Mouse (Mus musculus) urinary bladder, postnatal 10 days (tissue): ENCODE data around the gene Cmss1.

Source experiments
- DNase-seq: peaks from one replicate; pipeline ENCODE4 v3.0.0; 2022; ENCODE audit warnings: low spot score

The Cmss1 gene

DNA sequence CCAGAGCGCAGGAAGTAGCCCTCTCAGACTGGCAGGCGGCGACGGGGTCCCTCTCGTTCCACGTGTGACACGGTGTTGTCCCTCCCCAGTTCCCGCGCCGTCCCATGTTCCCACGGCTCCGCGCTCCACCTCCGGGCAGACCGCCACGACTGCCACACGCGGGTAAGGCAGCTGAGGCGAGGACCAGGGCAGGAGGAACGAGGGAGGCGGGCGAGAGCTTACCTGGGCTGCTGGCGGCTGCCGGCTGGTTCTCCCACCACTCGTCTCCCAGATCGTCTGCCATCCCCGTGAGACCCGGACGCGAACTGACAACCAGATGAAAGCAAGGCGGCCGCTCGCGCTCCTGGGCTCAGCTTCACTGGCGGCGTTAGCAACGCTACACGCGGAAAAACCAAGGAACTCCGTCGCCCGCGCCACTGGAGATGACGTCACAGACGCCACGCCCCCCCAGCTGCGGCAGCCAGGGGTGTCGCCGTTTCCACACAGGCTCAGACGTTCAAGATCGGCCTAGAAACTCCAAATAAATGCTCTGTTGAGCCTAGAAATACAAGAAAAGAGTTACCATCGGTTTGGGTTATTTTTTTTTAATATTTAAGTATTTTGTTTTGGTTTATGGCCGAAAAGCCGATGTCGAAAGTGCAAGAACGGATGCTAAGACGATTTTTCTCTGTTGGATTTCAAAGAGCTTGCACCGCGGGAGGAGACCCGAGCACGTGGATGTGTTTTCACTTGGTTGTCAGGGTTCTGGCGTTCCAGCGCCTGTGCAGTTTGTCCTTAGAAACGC, at the start of gene Cmss1:
Gene Cmss1, minus strand, starts transcription at position 421 of the 784 bp plus-strand sequence.
- peak; percentile 54 for DNase-seq

DNA sequence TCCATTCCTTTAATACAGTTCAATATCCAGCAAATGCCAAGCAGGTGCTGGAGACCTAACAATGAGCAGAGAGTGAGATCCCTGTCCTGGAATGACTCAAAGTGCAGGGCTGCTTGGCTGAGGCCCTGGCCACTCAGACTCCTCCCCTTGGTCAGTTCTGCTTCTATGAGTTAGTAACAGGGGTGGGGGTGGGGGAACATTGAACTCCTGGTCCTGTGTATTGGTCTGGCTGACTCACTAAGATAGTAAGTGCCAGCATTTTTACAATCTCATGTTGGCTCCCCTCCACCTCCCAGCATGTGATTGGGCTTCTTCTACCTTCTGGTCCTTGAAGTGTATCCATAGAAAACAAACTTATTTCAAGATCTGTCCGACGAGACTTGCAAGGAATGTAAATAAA, 43.2 kb upstream of the Cmss1 start:
- DNase-seq = no peak

DNA sequence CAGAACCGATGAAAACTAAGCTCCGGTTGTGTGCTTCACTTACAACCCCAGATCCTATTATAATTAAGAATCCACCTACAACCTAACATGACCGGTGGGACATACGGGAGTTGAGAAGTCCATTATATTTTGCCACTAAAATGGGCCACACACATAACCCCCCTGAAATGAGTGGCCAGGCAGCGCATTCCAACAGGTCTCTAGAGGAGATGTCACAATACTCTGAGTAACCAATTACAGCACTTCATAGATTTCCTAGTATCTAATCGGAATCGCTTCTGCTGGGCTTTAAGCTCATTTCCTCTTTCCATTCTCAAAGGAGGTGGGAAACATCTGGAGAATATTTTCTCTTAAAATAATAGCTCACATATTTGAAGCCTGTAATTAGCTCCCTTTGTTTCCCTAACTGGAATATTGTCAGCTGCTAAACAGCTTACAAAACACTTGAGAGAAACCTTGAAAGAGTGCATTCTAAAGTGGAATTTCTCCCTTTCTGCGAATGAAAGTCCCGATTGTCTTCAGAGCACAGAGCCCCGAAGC, 34.8 kb upstream of the Cmss1 start:
- no peak for DNase-seq

DNA sequence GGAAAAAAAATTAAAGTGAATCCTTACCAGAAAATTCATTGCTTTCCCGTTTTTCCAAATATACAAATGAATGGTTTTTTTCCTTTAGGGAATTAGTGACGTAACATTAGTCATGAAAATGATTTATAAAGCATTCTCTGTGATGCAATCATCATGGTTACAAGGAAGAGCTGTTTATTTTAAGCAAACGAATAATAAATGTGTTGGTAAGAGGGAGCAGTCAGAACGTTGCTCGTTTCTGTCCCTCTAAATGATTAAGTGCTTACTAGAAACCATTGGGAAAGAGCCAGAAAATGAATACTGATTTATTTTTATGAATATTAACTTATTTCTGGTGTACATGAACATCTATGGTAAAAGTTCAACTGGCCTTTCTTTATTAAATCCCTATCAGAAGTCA, 28.1 kb upstream of the Cmss1 start:
- DNase-seq = no peak

DNA sequence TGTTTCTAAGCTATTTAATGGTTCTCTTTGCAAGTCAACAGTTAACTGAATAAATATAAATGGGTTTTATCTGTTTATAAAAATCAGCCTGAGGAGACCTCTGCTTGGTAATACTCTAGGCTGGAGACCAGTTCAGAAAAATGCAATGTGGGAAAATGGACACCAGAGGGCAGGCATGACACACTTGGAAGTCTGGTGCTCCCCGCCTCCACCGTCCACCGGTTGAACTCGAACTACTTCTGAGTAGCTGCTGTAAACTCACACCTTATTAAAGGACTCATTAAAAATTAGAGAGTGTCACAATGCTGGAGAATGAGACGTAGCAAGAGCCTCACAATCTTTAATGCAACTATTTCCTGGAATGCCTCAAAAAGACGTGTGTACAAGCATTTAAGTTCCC, 27.5 kb upstream of the Cmss1 start:
- peak; percentile 33 for DNase-seq

DNA sequence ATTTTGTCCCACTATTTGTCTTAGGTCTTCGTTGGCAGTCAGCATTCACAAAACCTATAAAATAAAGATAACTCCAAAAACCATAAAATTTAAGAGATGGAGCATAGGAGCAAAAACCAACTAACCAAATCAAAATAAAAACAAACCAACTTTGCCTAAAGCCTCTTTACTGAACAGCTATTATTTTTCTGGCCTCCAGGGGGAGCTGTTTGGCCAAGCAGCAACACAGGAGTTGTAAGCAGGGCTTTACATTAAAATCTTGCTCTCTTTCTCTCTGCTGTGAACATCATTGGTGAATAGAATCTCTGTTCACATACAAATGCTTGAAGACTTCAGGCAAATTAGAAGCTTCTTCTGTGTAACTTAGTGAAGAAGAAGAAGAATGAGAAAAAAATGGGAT, 5.1 kb upstream of the Cmss1 start:
- no peak for DNase-seq

DNA sequence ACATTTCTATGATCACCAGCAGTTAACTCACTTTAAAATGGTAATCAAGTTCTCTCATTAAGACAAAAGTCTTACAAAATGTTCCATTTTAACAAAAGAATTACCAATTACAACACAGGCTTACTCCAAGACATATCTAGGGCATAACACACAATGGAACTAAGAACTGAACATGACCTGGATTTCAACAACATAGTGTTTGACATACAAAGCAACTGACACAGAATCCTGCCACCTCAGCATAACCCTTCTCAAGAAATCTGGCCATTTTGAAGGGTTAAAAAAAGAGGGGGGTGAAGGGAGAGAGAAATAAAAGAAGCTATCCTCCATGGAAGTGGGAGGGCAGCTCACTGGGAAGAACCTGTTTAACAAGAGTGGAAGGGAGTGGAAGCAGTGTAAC, 5.6 kb downstream of the Cmss1 start:
- DNase-seq = no peak

DNA sequence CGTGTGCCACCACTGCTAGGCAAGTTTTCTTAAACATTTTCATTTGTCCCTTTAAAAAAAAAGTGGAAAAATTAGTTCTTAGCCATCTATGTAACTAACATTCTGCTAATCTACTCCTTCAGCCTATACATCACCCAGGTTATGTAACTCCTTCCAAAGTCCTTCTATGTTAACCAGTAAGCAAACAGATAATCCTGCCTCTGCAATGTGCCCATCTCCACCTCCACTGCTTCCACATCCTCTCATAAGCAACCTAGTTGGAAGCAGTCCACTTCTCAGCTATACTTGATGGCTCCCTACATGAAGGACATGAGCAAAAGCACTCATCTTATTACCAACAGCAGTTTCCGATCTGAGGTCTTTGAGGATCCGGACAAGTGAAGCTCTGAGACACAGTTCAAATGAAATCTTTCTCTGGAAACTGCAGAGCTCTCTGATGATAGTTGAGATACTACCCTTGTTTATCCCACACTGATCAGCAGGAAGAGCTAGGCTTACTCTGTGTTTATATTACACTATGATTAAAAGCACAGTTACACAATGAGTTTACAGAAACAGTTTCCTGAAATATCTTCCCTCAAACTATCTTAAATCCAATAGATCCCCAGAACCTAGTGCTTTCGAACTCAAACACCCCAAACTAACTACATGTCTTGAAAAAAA, 9.2 kb downstream of the Cmss1 start:
- no peak for DNase-seq

DNA sequence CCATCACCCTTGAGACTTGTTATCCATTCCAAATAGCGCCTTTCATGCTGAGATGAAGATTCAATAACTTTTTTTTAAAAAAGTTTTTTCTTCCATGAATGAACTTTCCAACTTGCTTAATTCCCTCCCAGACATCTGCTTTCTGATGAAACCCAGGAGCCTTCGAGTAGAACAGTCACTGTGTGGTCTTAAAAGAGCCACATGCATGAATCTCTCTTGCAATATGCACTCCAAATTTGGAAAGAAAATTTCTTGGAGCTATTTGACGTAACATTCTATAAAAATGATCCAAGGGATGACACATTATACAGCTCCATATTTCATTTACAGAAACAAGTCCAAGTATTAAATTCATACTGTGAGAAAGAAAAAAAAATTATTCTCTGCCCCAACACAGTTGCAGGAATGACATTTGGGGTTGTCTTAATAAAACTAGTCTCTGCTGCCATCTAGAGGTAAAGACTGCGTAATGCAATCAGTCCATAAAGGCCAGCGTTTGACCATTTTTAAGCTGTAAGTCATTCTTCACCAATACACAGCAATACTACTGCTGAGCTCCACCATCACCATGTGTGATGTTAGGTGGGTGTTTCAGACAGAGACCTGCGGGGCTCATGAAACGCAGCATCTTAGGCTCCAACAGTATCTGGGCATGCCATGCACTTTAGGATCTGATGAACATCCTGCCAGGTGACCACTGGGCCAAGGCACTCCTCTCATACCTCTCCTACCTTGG, 13.1 kb downstream of the Cmss1 start:
- DNase-seq = no peak

DNA sequence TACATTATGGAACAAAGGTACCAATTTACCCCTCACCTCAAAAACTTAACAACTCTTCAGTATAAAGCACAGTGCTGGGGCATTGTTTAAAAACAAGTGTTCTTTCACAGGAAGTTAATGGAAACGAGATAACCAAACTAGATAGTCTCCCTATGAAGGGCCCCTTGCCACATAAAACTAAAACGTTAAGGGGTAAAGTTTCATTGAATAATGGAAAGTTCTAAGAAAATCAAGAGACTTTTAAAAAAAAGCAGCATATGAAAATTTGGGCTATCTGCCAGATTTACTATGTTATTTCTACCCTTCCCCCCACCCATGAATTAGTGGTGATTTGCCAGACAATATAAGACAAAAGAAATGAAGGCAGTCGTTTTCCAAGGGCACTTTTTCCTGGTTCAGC, 21.5 kb downstream of the Cmss1 start:
- DNase-seq = no peak

DNA sequence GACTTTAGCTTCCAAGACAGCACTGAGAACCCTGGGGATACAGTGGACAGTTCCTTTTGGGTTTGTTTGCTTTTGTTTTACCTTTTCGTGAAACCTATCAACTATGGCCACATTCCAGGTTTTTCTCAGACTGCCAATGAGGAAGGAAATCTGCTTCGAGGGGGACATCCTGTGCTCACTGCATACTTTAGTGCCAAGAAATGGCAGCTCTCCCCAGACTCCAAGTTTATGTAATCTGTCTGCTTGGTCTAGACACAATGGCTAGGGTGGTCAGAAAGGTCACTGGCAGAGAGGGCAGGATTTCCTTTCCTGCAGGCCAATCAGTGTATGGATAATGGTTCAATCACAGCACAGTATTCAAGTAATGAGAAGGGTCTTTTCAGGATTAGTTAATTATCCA, 24.7 kb downstream of the Cmss1 start:
- DNase-seq = no peak

DNA sequence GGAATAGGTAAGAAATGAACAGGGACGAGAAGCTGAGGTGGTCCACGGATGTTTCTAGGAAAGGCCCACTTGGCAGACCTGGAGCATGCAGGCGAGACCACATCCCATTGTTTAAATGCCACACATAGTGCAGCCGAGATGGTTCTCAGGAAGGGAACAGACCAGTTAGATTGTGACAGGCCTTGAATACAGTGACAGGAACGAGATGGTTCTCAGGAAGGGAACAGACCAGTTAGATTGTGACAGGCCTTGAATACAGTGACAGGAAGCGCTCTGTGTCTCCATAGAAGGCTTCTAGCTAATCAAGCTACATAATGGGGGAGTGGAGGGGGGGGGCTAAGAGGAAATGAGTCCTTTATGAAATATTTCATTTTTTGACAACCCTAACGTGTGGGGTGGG, 26.6 kb downstream of the Cmss1 start:
- no peak for DNase-seq

DNA sequence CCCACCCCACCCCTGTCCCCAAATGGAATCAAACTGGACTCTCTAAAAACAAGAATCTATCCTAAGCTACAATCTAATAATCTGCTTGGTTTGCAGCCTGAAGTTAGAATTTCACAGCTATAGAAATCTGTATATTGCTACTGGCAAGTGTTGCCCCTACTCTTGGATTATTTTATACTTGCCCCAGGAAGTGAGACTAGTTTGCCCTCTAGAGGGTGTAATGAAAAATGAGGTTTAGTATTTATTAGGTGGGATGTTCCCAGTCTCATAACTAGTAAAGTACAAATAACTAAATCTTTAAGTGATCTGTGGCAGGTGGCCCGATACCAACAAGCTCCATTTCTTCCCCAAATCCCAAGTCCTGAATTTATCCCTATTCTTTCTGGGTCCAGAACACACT, 29.1 kb downstream of the Cmss1 start:
- DNase-seq = no peak

DNA sequence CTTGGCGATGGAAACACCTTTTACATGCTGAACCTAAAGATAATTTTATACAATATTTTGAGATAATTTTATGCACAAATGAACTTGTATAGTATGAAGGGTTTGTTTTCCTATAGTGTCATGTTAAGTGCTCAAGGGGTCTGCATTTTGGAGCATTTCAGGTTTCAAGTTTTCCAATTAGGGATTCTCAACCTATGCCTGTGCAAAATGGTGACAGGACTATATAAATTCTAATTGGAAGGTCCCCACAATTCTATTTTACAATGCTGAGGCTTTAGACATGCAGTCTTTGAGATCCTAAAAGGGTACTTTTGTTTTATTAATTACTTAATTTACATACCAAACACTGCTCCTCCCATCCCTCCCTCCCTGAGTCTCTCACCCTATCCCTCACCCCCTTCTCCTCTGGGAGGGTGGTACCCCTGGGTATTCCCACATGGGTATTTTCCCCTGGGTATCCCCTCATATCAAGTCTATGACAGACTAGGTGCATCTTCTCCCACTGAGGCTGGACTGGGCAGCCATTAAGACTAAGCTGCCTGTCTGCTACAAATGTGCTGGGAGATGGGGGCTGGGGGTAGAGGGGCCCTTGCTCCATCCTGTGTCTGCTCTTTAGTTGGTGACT, 30.8 kb downstream of the Cmss1 start:
- DNase-seq = no peak

DNA sequence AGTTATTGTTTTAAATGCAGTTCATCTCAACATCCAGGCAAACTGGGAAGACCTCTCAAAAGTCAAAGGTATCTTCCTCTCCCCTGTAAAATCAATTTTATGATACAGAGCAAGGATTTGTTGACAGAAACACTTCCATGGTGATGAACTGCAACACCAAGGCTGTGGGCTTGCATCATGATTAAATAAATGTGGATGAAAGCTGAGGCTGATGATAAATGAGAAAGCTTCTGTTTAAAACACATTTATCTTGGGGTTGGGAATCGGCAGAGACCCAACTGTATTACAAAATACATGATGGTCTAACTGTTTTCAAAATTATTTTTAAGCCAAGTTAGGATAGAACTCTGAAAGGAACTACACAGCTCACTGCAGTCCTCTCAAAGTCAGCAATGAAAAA, 32.8 kb downstream of the Cmss1 start:
- no peak for DNase-seq

DNA sequence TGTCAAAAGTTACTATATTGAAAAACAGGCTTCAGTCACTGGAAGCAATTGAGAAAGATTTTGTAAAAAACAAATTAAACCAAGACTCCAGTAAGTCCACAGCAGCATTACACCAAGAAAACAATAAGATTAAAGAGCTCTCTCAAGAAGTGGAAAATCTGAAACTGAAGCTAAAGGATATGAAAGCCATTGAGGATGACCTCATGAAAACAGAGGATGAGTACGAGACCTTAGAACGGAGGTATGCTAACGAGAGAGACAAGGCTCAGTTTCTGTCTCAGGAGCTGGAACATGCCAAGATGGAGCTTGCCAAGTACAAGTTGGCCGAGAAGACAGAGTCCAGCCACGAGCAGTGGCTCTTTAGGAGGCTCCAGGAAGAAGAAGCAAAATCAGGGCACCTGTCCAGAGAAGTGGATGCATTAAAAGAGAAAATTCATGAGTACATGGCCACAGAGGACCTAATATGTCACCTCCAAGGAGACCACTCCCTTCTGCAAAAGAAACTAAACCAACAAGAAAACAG, 35.8 kb downstream of the Cmss1 start:
- DNase-seq = no peak

DNA sequence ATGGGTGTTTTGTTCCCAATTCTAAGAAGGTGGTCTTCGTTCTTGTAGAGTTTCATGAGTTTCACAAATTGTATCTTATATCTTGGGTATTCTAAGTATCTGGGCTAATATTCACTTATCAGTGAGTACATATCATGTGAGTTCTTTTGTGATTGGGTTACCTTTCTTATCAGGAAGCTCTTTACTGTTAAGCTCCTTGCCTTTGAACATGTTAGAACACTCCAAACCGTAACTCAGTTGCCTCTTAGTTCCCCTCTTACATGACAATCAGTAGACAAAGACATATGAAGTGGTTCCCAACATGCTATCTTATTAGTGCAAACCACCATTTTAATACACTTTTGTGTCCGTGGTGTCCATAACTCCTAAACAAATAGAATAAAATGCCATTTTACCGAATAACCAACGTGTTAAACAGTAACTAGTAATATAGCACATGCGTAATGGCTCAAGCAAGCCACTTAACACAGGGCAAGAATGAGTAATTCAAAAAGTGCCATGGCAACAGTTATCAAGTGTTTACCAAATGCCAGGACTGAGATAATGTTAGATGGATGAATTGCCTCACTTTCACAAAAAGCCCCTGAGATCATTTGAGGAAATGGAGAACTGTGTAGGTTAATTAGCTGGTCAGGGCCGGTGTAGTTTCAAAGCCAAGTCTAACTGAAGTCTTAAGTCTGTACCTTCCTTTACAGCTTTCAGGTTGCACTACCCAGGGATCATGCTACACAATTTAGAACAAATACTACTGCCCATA, 37.8 kb downstream of the Cmss1 start:
- DNase-seq = no peak

DNA sequence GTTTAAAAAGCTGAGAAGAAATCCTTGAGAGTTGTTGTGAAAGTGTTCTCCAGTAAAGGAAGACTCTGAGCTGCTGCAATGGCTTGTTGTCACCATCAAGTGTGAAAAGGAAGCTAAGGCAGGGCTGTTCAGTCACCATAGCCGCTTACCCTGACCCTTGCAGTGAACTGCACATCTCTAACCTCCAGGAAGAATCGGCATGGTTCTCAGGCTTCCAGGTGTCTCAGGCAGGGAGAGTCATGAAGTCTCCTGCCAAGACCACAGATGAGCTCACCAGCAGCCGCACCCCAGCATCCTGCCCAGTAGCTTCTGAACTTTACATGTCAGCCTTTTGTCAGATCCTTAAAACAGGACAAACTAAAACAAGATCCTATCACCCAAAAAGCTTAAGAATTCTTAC, 40.4 kb downstream of the Cmss1 start:
- DNase-seq = no peak

DNA sequence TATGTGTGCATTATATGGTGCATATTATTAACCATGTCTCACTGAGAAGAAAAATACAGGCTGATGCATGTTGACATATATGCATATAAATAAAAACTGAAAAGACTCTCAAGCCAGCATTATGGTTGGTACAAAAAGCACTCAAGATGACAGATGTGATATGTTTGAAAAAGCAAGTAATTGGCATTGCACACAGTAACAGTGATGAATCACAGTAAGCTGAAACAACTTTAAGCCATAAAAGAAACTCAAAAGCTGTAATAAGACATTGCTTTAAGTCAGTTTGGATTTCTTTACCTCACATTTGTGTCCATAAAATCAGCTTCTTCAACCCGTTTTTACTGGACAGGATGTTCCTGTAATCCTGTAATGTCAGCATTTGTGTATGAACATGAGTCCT, 41.9 kb downstream of the Cmss1 start:
- DNase-seq = no peak

DNA sequence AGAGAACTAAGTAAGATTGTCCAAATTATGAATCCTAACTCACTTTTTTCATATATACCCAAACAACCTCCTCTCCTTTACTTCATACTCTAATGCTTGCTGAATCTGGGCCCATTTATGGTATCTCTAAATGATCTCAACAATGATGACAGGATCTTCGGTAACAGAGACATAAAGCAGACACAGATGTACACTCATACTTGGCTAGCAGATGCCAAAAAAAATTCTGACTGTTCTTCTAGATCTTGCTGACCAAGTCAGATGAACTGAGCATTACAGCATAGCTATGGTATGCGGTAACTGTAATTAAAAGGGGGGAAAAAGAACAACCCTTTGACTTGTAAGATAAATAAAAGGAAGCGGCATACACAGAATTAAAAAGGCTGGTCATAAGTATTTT, 43.2 kb downstream of the Cmss1 start:
- no peak for DNase-seq

DNA sequence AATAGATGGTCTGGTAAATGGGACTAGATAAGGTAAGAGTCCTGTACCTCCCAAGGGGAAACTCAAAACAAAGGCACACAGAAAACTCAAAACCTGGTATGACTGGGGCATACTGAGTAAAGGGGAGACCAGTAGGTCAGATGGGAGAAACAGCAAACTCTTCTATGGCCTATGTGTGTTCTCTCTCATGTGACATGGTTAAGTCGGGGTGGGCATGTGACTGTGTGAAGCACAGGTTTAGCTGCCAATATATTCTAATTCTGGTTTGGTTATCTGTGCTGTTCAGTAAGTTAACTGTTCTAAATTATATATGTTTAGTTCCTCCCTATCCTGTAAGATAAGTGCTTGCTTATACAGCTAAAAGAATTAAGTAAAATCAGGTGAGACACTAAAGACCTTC, 46.5 kb downstream of the Cmss1 start:
- DNase-seq = no peak

DNA sequence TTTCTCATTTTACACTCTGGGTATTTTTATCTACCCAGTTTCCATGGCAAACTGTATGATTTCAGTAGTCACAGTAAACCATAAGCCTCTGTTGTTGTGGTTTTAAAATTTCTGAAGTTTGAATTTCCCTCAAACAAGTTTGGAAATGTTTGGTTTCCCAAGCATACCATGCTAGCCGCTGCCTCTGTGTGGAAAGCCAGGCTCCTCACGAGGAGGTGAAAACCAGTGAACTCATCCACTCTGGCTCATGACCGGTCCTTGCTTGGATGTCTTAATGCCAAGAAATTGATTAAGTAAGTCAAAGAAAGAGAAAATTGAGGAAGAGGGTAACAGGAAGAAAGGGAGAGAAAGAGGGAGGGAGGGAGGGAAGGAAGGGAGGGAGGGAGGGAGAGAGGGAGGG, 48.4 kb downstream of the Cmss1 start:
- DNase-seq = no peak
